Mouse (Mus musculus) spleen, adult 2 months (tissue): ENCODE measurements around the gene Nrxn3. TPM values are rescaled to one million over a fixed set of nuclear protein-coding genes. Genes with fewer than 3 reads are reported as not detected.

Source experiments
- DNase-seq, 2 experiments: peaks; one replicate each; pipeline versions ENCODE4 v3.0.0 to v3.0.0-alpha.2; 2012 to 2021; ENCODE audit warnings: low spot score in 2 of 2, low read depth in 1 of 2
- H3K27ac ChIP-seq: fragments of 200-500 bp; 2 replicates; pipeline ENCODE4 v1.5.1; 2012; ENCODE audit warnings: low read length, inconsistent platforms; ENCODE audit not compliant: insufficient read depth
- H3K27me3 ChIP-seq: fragments of 200-500 bp; 2 replicates; pipeline ENCODE4 v1.6.1; 2012; ENCODE audit warnings: mild to moderate bottlenecking, moderate library complexity, low read length, inconsistent platforms; ENCODE audit not compliant: control insufficient read depth, insufficient read depth
- H3K36me3 ChIP-seq: fragments of 200-500 bp; 2 replicates; pipeline ENCODE4 v1.6.1; 2012; ENCODE audit warnings: mild to moderate bottlenecking, low read length, inconsistent platforms; ENCODE audit not compliant: control insufficient read depth, insufficient read depth
- H3K4me1 ChIP-seq: fragments of 200-500 bp; 2 replicates; pipeline ENCODE4 v1.6.1; 2011; ENCODE audit warnings: inconsistent platforms; ENCODE audit not compliant: control insufficient read depth, insufficient read depth, insufficient read length
- H3K4me3 ChIP-seq: fragments of 200-500 bp; 2 replicates; pipeline ENCODE4 v1.5.1; 2011; ENCODE audit warnings: mild to moderate bottlenecking, inconsistent platforms; ENCODE audit not compliant: insufficient read depth, insufficient read length; ENCODE audit errors: extremely low read depth
- CTCF ChIP-seq: fragments of 200-500 bp; IDR thresholded peaks from 2 replicates; pipeline ENCODE4 v1.5.1; 2011; ENCODE audit warnings: mild to moderate bottlenecking, inconsistent platforms; ENCODE audit not compliant: insufficient read depth, insufficient read length, insufficient replicate concordance; ENCODE audit errors: extremely low read depth
- POLR2A ChIP-seq: fragments of 200-500 bp; IDR thresholded peaks from 2 replicates; pipeline ENCODE4 v1.6.1; 2011; ENCODE audit warnings: low read depth, low read length, inconsistent platforms
- WGBS: fragments of 180-500 bp; shearing (Covaris S2); methylation state at CpG from one replicate; pipeline ENCODE4 v1.1.7; 2018; 5-methylcytosine and 5-hydroxymethylcytosine counted together
- polyA plus RNA-seq: library from polyadenylated mRNA; depleted of rRNA; stranded (reverse); fragments of >200 nt; gene quantifications from 2 replicates; pipeline ENCODE4 v1.2.3, GENCODE M21; 2012

Gene Nrxn3
- polyA plus RNA-seq, 1 experiment, result not detected

GRCm38 (mm10) chr12:89979190-89979589 lies 1256.5 kb downstream of the Nrxn3 start:
- no peak for DNase-seq
- WGBS, result 90% methylated on average over 1 of the region's 1 CpGs
- Histone ChIP-seq H3K27ac (no peak overlapping the region), H3K36me3 (no peaks in the 10 kb centered on the region), H3K4me1 (no peaks in the 10 kb centered on the region), H3K27me3 (no peaks in the 10 kb centered on the region), H3K4me3 (no peak overlapping the region)
- TF ChIP-seq CTCF (no peak), POLR2A (no peak)

- Histone ChIP-seq H3K36me3 (no peaks in the 10 kb centered on the region), H3K27ac (no peak overlapping the region), H3K27me3 (no peaks in the 10 kb centered on the region), H3K4me3 (no peak overlapping the region), H3K4me1 (no peaks in the 10 kb centered on the region)
- DNase-seq, result no peak
- TF ChIP-seq POLR2A (no peak), CTCF (no peak)
- 84% methylated on average over 5 of the region's 5 CpGs for WGBS
These were observed 1259.8 kb downstream of the Nrxn3 start for GRCm38 (mm10) chr12:89982445-89982844.

- TF ChIP-seq POLR2A, result no peak
- TF ChIP-seq CTCF, result no peak
- Histone ChIP-seq H3K27ac (no peak overlapping the region), H3K36me3 (no peaks in the 10 kb centered on the region), H3K4me3 (no peak overlapping the region), H3K4me1 (no peaks in the 10 kb centered on the region), H3K27me3 (no peaks in the 10 kb centered on the region)
- DNase-seq, result no peak
These were observed 1260.7 kb downstream of the Nrxn3 start for GRCm38 (mm10) chr12:89983399-89983798.

- WGBS, result 80% methylated on average over 6 of the region's 6 CpGs
- no peak for DNase-seq
- TF ChIP-seq POLR2A, result no peak
- TF ChIP-seq CTCF, result no peak
These were observed 1263.5 kb downstream of the Nrxn3 start for GRCm38 (mm10) chr12:89986219-89986618.

GRCm38 (mm10) chr12:89993273-89993672 lies 1270.6 kb downstream of the Nrxn3 start:
- DNase-seq, result no peak
- TF ChIP-seq POLR2A, result no peak
- TF ChIP-seq CTCF, result no peak
- H3K27ac ChIP-seq, result no peak overlapping the region
- no peak overlapping the region for H3K4me3 ChIP-seq
- no peaks in the 10 kb centered on the region for H3K4me1 ChIP-seq
- no peaks in the 10 kb centered on the region for H3K36me3 ChIP-seq
- WGBS, result 76% methylated on average over 5 of the region's 5 CpGs
- H3K27me3 ChIP-seq, result no peaks in the 10 kb centered on the region

More at GRCm38 (mm10) chr12:89986219-89986618, 1263.5 kb downstream of the Nrxn3 start:
- H3K4me3 ChIP-seq, result no peak overlapping the region
- H3K4me1 ChIP-seq, result no peaks in the 10 kb centered on the region
- no peaks in the 10 kb centered on the region for H3K36me3 ChIP-seq
- no peak overlapping the region for H3K27ac ChIP-seq
- no peaks in the 10 kb centered on the region for H3K27me3 ChIP-seq

- DNase-seq, result no peak
- no peak for TF ChIP-seq POLR2A
- no peak for TF ChIP-seq CTCF
- H3K27ac ChIP-seq, result no peak overlapping the region
- WGBS, result 78% methylated on average over 4 of the region's 4 CpGs
- no peak overlapping the region for H3K4me3 ChIP-seq
- H3K27me3 ChIP-seq, result no peaks in the 10 kb centered on the region
- no peaks in the 10 kb centered on the region for H3K36me3 ChIP-seq
- H3K4me1 ChIP-seq, result no peaks in the 10 kb centered on the region
These were observed 1272.7 kb downstream of the Nrxn3 start for GRCm38 (mm10) chr12:89995392-89995791.

- WGBS, result 85% methylated on average over 2 of the region's 2 CpGs
- DNase-seq, result no peak
- no peak overlapping the region for H3K4me3 ChIP-seq
These were observed 1287.6 kb downstream of the Nrxn3 start for GRCm38 (mm10) chr12:90010280-90010679.

DNA sequence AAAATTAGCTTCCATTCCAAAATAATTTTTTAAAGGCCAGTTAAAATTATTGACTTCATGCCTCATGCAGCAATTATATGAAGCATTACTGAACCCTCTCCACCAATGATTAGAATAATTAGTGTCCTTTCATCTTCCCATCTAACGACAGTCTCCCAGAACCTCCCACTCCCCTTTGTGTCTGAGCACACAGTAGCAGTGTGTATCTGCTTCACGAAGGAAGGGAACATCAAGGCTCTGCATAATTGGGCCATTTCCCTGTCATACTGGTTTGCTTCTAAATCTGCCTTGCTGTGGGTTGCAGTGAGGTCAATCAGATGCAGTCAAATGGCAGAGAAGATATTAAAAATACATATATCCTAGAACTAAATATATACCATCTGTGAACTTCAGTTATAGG lies 1291.3 kb downstream of the Nrxn3 start:
- Histone ChIP-seq H3K4me3 (no peak overlapping the region), H3K36me3 (no peaks in the 10 kb centered on the region), H3K27ac (no peak overlapping the region), H3K27me3 (no peaks in the 10 kb centered on the region), H3K4me1 (no peaks in the 10 kb centered on the region)
- no peak for TF ChIP-seq POLR2A
- no peak for TF ChIP-seq CTCF
- WGBS, result 69% methylated on average over 2 of the region's 2 CpGs
- DNase-seq, result no peak

More at GRCm38 (mm10) chr12:90010280-90010679, 1287.6 kb downstream of the Nrxn3 start:
- no peaks in the 10 kb centered on the region for H3K27me3 ChIP-seq
- H3K36me3 ChIP-seq, result no peaks in the 10 kb centered on the region
- no peaks in the 10 kb centered on the region for H3K4me1 ChIP-seq
- H3K27ac ChIP-seq, result no peak overlapping the region
- TF ChIP-seq POLR2A (no peak), CTCF (no peak)
